Mouse (Mus musculus): ENCODE measurements around the gene Krtap16-1.

Gene Krtap16-1

GRCm38 (mm10) chr11:99986180-99986647 is at the start of gene Krtap16-1:
Gene Krtap16-1 (minus strand): TSS chr11:99986597.
- DNase-seq (ENCODE audit: low spot score) = no peak

GRCm38 (mm10) chr11:100029768-100030167 is 43.4 kb upstream of the Krtap16-1 start, which contains the start of gene Krt33b:
Gene Krt33b (minus strand): TSS chr11:100029868.
- DNase-seq (ENCODE audit: low spot score) = no peak

DNA sequence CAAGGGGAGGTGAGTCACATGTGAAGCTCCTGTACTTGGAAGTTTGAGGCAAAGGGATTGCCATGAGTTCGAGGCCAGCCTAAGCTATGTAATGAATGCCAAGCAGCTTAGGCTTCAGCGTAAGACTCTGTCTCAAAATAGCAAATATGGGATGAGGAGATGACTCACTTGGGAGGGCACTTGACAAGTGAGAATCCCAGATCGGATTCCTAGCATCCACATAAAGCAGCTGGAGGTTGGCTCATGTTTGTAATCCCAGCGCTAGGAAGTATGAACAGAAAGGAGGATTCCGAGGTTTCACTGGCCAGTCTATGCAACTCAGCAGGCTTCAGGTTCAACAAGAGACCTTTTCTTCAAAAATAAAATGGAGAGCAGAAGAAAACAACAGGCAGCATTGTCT is 35.0 kb upstream of the Krtap16-1 start:
- DNase-seq (ENCODE audit: low spot score) = no peak

GRCm38 (mm10) chr11:100019466-100019865 is 33.1 kb upstream of the Krtap16-1 start:
- no peak for DNase-seq (ENCODE audit: low spot score)

DNA sequence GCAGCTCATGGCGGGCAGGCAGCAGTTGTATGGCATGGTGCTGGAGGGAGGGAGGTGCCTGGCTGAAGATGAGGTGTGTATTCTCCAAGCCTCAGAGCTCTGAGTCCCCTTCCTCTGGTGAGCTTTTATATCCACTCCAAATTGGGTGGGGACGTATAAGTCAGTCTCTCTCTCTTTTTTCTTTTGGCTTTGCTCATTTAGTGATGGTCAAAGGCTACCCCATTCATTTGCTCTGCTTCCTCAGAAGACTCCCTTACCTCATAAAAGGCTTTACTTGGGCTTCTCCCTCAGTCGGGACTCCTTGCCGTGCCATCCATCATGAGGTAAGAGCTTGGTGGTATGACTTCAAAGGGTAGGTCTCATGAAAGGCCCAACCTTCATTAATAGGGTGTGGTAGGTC is 29.7 kb upstream of the Krtap16-1 start, which contains the start of gene Krt33a:
TSS of gene Krt33a (minus strand) at position 101 of the 400 bp plus-strand sequence.
- no peak for DNase-seq (ENCODE audit: low spot score)

DNA sequence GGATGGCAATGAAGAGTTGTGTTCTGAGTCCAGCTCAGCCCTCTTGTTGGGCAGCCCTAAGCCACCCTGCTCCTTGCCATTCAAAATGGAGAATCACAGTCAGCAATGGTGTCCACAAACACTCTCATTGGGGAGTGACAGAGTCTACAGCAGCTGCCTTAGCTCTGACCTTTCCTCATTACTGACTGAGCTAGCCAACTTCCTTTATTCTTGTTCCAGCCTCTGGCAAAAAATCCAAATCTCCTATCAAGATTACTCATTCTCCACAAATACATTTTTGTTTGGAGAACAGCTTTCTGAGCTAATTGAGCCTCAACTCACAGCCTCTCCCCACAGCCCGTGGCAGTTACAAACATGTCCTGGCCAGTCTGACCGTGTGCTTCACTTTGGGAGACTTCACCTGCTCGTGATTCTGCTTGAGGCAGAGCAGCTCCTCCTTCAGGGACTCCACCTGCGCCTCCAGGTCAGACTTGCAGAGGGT is 27.3 kb upstream of the Krtap16-1 start:
- DNase-seq (ENCODE audit: low spot score) = no peak

GRCm38 (mm10) chr11:100010682-100011081 is 24.3 kb upstream of the Krtap16-1 start:
- no peak for DNase-seq (ENCODE audit: low spot score)

- no peak for DNase-seq (ENCODE audit: low spot score)
Measured at GRCm38 (mm10) chr11:100008336-100008735, 21.9 kb upstream of the Krtap16-1 start.

- no peak for DNase-seq (ENCODE audit: low spot score)
Measured at GRCm38 (mm10) chr11:100006624-100007023, 20.2 kb upstream of the Krtap16-1 start.

- no peak for DNase-seq (ENCODE audit: low spot score)
Measured at GRCm38 (mm10) chr11:100005905-100006304, 19.5 kb upstream of the Krtap16-1 start.

- DNase-seq (ENCODE audit: low spot score) = peak; percentile 12
Measured at GRCm38 (mm10) chr11:100004846-100005245, 18.4 kb upstream of the Krtap16-1 start.

DNA sequence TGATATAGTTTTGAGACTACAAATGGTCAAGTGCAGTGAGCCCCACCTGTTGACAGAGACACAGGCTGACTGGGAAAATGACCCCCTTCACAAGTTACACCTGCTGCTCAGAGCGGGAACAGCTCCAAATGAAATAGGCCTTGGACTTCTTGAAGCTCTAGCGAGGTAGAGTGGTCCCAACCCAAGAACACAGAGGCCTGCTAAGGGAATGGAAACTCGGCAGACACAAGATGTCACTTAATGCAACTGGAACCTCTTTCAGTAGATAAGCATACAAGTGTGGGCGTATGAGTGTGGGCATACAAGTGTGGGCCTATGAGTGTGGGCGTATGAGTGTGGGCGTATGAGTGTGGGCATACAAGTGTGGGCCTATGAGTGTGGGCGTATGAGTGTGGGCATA is 12.7 kb upstream of the Krtap16-1 start:
- no peak for DNase-seq (ENCODE audit: low spot score)

DNA sequence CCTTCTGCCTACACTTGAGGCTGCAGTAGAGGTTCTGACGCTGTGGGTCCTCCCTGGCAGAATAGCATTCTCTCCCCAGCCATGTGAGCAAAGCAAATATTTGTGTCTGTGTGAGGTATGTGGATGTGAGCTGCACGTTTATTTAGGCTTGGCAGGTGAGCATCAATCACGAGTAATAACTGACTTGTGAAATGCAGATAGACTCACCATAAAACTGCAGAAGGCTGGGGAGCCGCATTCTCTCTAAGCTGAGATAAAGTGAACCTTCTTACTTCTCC is 7.9 kb upstream of the Krtap16-1 start:
- no peak for DNase-seq (ENCODE audit: low spot score)

DNA sequence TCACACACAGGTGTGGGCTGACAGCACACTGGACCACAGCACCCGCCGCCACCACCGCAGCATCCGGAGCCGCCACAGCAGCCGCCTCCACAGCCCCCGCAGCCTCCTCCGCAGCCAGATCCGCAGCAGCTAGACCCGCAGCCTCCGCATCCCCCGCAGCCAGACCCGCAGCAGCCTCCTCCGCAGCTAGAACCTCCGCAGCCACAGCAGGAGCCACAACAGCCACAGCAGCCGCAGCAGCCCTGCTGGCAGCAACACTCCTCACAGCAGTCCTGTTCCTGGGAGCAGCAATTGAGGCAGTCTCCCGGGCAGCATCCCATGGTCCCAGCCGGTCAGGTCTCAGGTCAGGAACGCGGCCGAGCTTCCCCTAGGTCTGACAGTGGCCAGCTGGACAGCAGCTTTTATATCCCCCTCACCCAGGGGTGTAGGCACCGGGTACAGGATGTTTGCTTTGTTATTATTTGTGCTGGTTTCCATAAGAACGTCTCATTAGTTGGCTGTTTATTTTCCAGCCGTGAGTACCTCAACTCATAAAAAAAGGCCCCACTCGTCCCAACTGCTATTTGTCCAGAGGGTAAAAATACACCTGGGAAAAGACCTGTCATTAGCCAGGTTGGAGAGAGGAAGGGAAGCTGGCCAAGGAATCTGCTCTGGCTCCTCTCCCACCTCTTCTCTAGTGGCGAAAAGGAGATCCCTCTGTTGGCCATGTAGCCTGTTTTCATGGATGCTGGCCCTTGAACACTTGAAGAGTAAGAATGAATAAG is 7.4 kb upstream of the Krtap16-1 start, which contains the start of gene Krtap17-1:
TSS of gene Krtap17-1 (minus strand) at position 375 of the 764 bp plus-strand sequence.
- no peak for DNase-seq (ENCODE audit: low spot score)

GRCm38 (mm10) chr11:99990571-99990970 is 4.2 kb upstream of the Krtap16-1 start:
- no peak for DNase-seq (ENCODE audit: low spot score)

DNA sequence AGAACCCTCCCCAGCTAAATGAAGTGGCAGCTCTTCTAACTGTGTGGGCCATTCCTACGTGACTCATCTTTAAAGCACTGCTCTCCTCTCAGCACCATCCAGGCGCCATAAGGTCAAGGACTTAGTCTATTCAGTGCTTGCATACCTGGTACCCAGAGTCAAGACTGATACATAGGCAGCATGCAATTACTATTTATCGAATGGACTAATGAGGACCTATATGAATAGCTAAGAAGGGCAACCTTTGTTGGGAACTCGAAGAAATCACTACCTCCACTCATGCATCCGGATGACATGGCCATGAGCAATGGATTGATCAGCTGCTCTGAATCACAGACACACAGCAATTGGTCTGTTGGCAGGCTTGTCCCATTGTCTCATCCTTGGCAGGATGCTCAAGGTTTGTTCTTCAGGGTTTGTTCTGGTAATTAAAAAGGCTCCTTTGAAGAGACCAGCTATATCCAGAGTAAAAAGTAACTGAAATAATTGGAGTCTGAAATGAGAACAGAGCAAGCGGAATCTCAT is 3.5 kb upstream of the Krtap16-1 start:
- DNase-seq (ENCODE audit: low spot score) = no peak

GRCm38 (mm10) chr11:99988530-99988929 is 2.1 kb upstream of the Krtap16-1 start:
- DNase-seq (ENCODE audit: low spot score) = no peak

DNA sequence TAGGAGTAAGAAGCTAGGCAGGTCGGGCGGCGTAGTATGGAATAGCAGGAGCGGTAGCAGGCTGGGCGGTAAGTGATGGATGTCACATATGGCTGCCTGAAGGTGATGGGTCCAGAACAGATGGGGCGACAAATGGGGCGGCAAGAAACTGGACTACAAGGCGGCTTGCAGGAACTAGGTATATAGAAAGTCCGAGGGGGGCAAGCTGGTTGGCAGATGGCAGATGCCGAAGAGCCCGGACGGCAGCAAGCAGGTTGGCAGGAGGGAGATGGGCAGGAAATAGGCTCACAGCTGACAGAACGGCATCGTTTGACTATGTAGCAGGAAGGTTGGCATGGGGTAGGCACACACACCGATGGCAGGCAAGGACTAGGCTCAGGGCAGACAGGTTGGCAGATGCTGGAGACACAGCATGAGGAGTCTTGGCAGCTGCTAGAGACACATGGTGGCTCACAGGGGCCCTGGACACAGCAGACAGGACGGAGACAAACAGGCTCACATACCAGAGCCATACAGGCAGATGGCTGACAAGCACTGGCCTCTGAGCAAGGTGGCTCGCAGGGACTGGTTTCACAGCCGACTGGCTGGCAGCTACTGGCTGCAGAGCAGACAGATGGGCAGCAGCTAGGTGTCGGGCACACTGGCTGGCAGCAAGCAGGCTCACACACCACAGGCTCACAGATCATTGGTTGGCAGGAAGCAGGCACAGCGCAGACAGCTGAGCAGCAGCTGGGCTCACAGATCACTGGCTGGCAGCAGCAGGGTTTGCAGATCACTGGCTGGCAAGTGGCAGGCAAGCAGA is 905 bp downstream of the Krtap16-1 start:
- no peak for DNase-seq (ENCODE audit: low spot score)

DNA sequence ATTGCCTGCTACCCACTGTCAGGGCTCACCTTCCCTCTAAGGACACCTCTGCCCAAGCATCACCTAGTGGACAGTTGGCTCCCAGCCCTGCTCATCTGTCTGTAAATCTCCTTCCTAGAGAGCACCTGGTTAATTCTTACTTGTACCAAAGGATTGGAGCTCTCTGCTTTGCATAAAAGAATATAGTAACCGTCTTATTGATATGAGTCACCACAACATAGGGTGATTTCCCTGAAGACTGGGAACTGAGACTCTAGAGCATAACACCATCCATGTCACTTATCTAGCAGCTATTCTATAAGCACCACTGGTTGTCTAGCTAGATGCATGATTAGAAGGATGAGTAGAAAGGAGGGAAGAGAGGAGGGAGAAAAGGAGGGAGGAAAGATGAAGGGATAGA is 3.0 kb downstream of the Krtap16-1 start:
- DNase-seq (ENCODE audit: low spot score) = no peak

- DNase-seq (ENCODE audit: low spot score) = no peak
Measured at GRCm38 (mm10) chr11:99982731-99983130, 3.7 kb downstream of the Krtap16-1 start.

- no peak for DNase-seq (ENCODE audit: low spot score)
Measured at GRCm38 (mm10) chr11:99978953-99979352, 7.4 kb downstream of the Krtap16-1 start, which contains the start of gene Krtap29-1. Gene Krtap29-1 (minus strand): TSS chr11:99979053.

DNA sequence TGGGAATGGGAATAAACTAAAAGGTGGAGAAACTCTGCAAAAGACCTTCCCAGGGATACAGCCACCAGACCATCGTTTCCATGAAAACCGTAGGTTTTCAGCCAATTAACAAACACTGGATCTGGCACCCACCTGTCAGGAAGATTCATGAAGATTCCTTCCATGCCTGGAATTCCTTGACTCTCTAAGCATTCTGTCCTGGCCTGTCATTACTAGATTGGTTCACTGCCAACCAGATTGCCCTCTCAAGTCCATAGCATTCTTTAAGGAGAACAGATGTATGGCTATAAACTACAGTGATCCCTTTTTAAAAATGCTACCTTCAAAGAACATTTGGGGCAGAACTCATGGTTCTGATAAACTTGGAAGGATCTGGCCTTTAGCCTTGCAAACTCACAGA is 20.4 kb downstream of the Krtap16-1 start:
- DNase-seq (ENCODE audit: low spot score) = peak; percentile 41

- DNase-seq (ENCODE audit: low spot score) = no peak
Measured at GRCm38 (mm10) chr11:99964213-99964612, 22.2 kb downstream of the Krtap16-1 start.
